Mouse (Mus musculus) frontal cortex, adult (tissue): Measurements from ENCODE around the gene Rnase2b.
A peak's percentile ranks its signal among the peaks of the same experiment; 100 is the strongest.
"Not testable (repeated sequence)": the region's sequence is repeated elsewhere in the genome, so short reads cannot be mapped to it uniquely, and the experiment has no call there.

Experiments
- ATAC-seq: cut with Nextera tagmentation; 2 replicates; pipeline ENCODE4 v1.9.2; 2017; ENCODE audit warnings: mild to moderate bottlenecking, moderate library complexity, mixed read lengths; ENCODE audit not compliant: low TSS enrichment

The Rnase2b gene

GRCm38 (mm10) chr14:51152249-51152870 is 9.7 kb upstream of the Rnase2b start:
- ATAC-seq, result no peak

GRCm38 (mm10) chr14:51156056-51156735 is 5.9 kb upstream of the Rnase2b start:
- ATAC-seq, result no peak

- ATAC-seq, result no peak
These were observed 5.4 kb upstream of the Rnase2b start for GRCm38 (mm10) chr14:51156736-51157068.

DNA sequence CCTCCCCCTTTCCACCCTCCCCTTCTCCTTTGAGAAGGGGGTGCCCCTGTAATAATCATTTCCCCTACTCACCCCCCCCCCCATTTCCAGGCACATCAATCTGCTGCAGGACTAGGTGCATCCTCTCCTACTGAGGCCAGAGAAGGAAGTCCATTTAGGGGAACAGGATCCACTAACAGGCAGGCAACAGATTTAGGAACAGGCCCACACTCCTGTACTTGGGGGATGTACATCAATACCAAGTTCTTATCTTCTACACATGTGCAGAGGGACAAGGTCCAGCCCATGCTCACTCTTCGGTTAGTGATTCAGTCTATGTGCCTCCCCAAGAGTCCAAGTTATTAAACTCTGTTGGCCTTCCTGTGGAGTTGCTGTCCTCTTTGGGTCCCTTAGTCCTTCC is 5.0 kb upstream of the Rnase2b start:
- ATAC-seq, result no peak

DNA sequence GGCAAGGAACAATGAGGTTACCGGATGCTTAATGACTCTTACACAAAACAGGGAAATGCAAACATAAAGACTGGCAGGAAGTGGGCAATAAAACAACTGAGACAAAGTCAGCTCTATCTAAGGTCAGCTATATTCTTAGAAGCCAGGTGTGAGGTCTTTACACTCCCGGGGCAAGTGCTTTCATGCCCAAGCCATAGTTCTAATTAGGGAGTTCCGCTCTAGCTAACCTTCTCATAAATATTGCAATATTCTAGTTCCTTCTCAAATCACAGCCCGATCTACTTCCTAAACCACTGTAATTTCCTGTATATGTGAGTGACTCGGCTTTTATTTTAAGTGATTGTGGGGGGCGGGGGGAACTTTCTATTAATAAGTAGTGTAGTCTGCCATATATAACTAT is 1.3 kb downstream of the Rnase2b start:
- ATAC-seq, result not testable (repeated sequence)

DNA sequence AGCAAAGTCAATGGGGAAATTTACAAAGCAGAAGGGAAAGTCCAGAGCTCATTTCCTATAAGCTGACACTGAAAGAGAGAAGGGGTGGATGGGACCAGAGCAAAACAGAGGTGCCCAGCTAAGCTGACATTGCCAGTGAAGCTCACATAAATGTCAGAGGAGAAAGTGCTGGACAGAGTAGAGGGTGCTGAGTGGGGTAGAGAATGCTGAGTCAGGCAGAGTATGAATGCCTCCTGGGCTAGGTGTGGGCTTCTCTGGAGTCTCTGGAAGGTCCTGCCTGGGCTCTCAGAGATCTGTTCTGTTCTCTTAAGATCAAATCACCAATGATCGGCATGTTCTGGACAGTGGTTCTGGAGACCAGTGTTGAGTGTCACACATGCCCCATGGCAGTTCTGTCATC is 3.4 kb downstream of the Rnase2b start:
- no peak for ATAC-seq

GRCm38 (mm10) chr14:51166068-51166467 is 4.0 kb downstream of the Rnase2b start:
- ATAC-seq, result no peak

- ATAC-seq, result peak; percentile 66
These were observed 10.2 kb downstream of the Rnase2b start for GRCm38 (mm10) chr14:51172095-51172865.

DNA sequence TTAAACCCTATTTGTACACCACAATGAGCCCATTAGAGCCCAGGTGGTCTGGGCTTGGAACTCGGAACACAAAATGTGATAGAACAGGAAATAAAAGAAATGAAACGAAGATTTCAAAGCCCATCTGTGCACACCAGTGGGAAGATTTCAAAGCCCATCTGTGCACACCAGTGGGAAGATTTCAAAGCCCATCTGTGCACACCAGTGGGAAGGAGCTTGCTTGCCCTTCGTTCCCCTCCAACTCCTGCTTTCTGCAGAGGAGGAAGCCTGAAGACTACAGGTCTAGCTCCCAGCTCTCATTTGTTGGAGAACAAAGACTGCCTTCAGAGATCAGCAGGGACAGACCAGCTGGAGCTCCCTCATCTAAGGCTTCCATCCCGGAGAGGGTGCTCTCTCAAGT is 10.9 kb downstream of the Rnase2b start:
- peak; percentile 63 for ATAC-seq

- ATAC-seq, result no peak
These were observed 11.8 kb downstream of the Rnase2b start for GRCm38 (mm10) chr14:51173843-51174242.

DNA sequence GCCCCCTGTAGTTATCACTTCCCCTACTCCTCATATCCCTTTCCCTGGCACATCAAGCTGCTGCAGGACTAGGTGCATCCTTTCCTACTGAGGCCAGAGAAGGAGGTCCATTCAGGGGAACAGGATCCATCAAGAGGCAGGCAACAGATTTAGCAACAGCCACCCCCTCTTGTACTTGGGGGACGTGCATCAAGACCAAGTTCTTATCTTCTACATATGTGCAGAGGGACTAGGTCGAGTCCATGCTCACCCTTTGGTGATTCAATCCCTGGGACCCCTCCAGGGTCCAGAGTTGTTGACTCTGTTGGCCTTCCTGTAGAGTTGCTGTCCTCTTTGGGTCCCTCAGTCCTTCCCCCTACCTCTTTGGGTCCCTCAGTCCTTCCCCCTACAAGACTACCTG is 19.0 kb downstream of the Rnase2b start:
- ATAC-seq, result not testable (repeated sequence)

- no peak for ATAC-seq
These were observed 33.6 kb downstream of the Rnase2b start for GRCm38 (mm10) chr14:51195681-51196080.

DNA sequence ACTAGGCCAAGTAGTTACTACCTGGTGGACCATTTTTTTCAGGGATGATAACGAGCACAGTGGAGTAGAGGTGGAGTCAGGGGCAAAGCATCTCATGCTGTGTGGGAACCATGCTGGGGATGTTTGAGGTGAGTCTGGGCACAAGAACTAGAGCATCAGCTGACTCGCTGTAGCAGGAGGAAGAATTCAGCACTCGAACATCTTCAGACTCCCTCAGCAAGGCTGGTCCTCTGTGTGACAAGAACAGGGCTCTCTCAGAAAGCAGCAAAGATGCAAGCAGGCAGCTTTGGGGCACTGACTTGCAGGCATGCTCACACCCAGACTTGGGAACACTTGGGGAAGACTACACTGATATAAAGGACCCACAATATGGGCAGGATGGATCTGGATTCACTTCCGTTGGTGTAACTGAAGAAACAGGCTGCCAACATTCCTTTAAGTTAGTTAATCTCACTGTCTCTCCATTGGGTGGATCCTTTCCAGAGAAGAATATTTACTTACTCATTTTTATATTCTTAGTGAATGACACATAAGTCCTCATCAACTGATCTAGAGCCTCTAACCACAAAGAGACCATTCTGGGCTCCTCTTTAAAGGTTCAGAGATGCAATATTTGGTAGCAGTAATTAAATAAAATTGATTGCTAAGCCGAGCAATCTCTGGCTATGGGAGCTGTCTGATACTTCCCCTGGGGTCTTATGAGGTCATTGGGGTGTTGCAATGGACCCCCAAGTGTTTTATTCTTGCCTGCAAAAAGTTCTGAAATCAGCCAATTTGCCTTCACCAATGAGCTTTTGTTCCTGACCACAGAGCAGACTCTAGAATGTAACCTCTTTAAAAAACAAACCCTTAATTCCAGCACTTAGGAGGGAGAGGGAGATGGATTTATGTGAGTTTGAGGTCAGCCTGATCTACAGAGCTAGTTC is 37.3 kb downstream of the Rnase2b start, which contains the start of gene Ang2:
TSS of gene Ang2 (minus strand) at position 51 of the 926 bp plus-strand sequence.
- no peak for ATAC-seq

DNA sequence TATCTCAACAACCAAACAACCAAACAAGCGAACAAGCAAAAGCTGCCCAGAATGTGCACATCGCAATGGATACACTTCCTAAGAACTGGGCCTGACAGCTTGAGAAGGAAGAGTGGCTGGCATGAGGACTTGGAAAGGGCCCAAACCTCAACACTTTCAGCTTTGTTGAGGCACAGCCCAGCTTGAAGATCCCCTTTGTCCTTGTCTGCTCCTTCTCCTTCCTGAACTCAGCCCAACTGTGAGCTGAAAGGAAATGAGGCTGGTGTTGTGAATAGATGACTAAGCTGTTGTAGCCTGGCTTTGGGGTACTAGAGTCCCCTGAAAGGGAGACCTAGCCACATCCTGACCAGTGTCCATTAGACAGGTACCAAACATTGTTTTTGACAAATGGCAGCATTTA is 38.0 kb downstream of the Rnase2b start:
- ATAC-seq, result peak; percentile 44; the same call in 1 of the 2 replicates

- no peak for ATAC-seq
These were observed 38.4 kb downstream of the Rnase2b start for GRCm38 (mm10) chr14:51200466-51200865.

DNA sequence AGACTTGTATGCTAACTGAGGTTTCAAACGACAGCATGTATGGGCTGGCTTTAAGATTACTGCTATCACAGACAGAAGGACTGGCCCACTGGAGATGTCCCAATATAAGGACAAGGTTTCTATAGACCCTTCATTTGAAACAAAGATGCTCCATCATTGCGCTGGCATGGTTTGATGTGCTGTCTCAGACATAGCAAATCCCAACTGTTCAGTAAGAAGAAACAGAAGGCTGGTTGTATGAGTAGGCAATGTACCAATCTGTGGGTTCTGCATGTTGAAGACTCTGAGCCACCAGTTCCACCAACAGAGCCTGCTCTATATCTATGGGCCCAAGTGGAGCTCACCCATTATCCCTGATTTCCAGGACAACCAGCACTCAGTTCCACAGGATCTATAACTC is 41.1 kb downstream of the Rnase2b start, which contains the start of gene Ear14:
TSS of gene Ear14 (plus strand) at position 277 of the 400 bp plus-strand sequence.
- ATAC-seq, result no peak
